Mouse (Mus musculus): Measurements from ENCODE around the gene Kcnh4. TPM values are rescaled to one million over a fixed set of nuclear protein-coding genes. Genes with fewer than 3 reads are reported as not detected.

The Kcnh4 gene
- polyA plus RNA-seq, 1 experiment = 0.82 TPM

DNA sequence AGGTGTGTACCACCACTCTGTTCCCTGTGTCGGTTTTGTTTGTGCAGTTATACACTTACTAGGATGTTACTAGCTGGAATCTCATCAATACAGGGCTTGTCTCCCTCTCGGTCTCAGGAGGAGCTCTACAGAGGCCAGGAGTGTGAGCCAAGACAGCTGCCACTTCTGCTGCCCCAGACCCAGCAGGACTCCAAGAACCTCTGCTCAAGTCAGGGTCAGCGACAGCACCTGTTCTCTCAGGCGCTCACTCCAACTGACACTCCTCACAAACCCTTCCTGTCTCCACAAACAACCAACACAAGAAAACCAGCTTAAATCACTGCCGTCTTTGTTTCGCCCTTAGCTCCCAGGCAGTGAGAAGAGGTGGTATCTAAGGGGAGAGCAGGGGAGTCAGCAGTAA lies 31.1 kb downstream of the Kcnh4 start:
- H3K4me1 ChIP-seq (ENCODE audit: control insufficient read depth, insufficient read depth, insufficient read length) = peaks cover 22% of the 10 kb centered on the region
- H3K27ac ChIP-seq (ENCODE audit: insufficient read depth, low read length) = no peak overlapping the region
- WGBS = 77% methylated on average over 6 of the region's 6 CpGs
- H3K4me3 ChIP-seq (ENCODE audit: extremely low read depth, insufficient read depth, insufficient read length) = no peak overlapping the region
- peaks cover 9% of the 10 kb centered on the region for H3K36me3 ChIP-seq (ENCODE audit: control insufficient read depth, insufficient read depth, low read length)
- H3K27me3 ChIP-seq (ENCODE audit: control insufficient read depth, insufficient read depth, low read length) = no peaks in the 10 kb centered on the region
- TF ChIP-seq POLR2A (IDR thresholded peaks at IDR 0.05; ENCODE audit: low read depth, low read length) (no peak), CTCF (IDR thresholded peaks at IDR 0.05; ENCODE audit: extremely low read depth, insufficient read depth, insufficient read length, insufficient replicate concordance) (no peak)
- DNase-seq (ENCODE audit: low read depth in 1 of 2, low spot score in 2 of 2) = no peak

- Histone ChIP-seq H3K4me3 (ENCODE audit: extremely low read depth, insufficient read depth, insufficient read length) (no peak overlapping the region), H3K27me3 (ENCODE audit: control insufficient read depth, insufficient read depth, low read length) (no peaks in the 10 kb centered on the region), H3K27ac (ENCODE audit: insufficient read depth, low read length) (no peak overlapping the region), H3K4me1 (ENCODE audit: control insufficient read depth, insufficient read depth, insufficient read length) (peaks cover 27% of the 10 kb centered on the region), H3K36me3 (ENCODE audit: control insufficient read depth, insufficient read depth, low read length) (peaks cover 9% of the 10 kb centered on the region)
- TF ChIP-seq CTCF (IDR thresholded peaks at IDR 0.05; ENCODE audit: extremely low read depth, insufficient read depth, insufficient read length, insufficient replicate concordance) (no peak), POLR2A (IDR thresholded peaks at IDR 0.05; ENCODE audit: low read depth, low read length) (no peak)
- no peak for DNase-seq (ENCODE audit: low read depth in 1 of 2, low spot score in 2 of 2)
- 93% methylated on average over 3 of the region's 3 CpGs for WGBS
Measured at GRCm38 (mm10) chr11:100727201-100727600, 32.5 kb downstream of the Kcnh4 start.

DNA sequence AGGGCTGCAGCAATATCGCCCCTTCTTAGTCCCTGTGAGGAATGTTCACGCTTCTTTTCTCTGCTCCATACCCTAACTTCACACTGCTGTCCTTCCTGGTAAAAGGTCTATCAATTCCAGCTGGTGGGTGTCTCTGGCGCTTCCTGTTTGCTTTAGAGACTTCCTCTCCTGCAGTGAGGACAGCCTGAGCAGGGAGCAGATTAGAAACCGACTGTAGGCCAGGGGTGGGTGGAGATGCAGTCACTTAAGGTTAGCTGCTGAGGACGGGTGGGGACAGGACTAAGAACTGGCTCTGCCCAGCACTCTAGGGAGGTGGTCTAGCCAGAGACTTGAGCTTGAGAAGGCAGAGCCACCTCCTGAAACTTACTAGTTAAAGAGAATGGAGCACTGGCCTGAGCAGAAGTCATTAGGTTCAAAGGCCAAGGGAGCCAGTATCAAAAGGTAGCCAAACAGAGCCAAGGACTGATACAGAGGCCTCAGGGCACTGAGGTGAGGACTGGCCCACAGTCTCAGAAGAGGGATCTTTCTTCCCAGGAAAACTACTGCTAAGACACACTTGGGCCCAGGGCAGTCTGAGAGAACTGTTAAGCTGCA lies 34.7 kb downstream of the Kcnh4 start:
- Histone ChIP-seq H3K27ac (ENCODE audit: insufficient read depth, low read length) (peak overlapping the region; percentile 12; the same call in 1 of the 2 replicates), H3K27me3 (ENCODE audit: control insufficient read depth, insufficient read depth, low read length) (no peaks in the 10 kb centered on the region), H3K4me1 (ENCODE audit: control insufficient read depth, insufficient read depth, insufficient read length) (peaks cover 32% of the 10 kb centered on the region), H3K4me3 (ENCODE audit: extremely low read depth, insufficient read depth, insufficient read length) (no peak overlapping the region), H3K36me3 (ENCODE audit: control insufficient read depth, insufficient read depth, low read length) (peaks cover 9% of the 10 kb centered on the region)
- no peak for DNase-seq (ENCODE audit: low read depth in 1 of 2, low spot score in 2 of 2)
- 27% methylated on average over 5 of the region's 5 CpGs for WGBS
- TF ChIP-seq POLR2A (IDR thresholded peaks at IDR 0.05; ENCODE audit: low read depth, low read length) = no peak
- TF ChIP-seq CTCF (IDR thresholded peaks at IDR 0.05; ENCODE audit: extremely low read depth, insufficient read depth, insufficient read length, insufficient replicate concordance) = no peak

DNA sequence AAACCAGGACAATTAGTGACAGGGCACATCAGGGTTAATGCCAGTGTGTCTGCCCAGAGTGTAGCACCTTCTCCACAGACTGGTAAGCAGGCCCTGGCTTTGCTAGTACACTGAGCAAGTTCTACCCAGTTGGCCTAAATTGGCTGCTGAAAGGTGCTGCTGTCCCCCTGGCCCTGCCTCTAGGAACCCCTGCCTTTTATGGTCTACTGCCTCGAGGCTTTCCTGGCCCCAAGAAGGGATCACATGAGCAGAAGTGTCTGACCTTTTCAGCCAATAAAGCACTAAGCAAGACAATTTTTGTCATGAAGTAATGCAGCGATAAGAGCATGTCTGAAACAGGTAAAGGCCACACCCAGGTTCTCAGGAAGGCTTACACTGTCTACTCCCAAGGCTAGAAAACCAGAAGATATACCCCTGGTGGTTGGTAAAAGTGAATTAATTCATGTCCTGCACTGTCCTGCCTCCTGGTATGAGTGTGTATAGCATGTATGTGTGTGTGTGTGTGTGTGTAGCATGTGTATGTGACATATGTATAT lies 37.2 kb downstream of the Kcnh4 start:
- no peak for TF ChIP-seq CTCF (IDR thresholded peaks at IDR 0.05; ENCODE audit: extremely low read depth, insufficient read depth, insufficient read length, insufficient replicate concordance)
- TF ChIP-seq POLR2A (IDR thresholded peaks at IDR 0.05; ENCODE audit: low read depth, low read length) = no peak
- peak overlapping the region; percentile 33; the same call in 1 of the 2 replicates for H3K27ac ChIP-seq (ENCODE audit: insufficient read depth, low read length)
- no peak overlapping the region for H3K4me3 ChIP-seq (ENCODE audit: extremely low read depth, insufficient read depth, insufficient read length)
- H3K36me3 ChIP-seq (ENCODE audit: control insufficient read depth, insufficient read depth, low read length) = peaks cover 21% of the 10 kb centered on the region
- no peak for DNase-seq (ENCODE audit: low read depth in 1 of 2, low spot score in 2 of 2)
- H3K27me3 ChIP-seq (ENCODE audit: control insufficient read depth, insufficient read depth, low read length) = no peaks in the 10 kb centered on the region
- 38% methylated on average over 2 of the region's 2 CpGs for WGBS
- peaks cover 30% of the 10 kb centered on the region for H3K4me1 ChIP-seq (ENCODE audit: control insufficient read depth, insufficient read depth, insufficient read length)

GRCm38 (mm10) chr11:100721776-100722492 lies 37.8 kb downstream of the Kcnh4 start:
- H3K27ac ChIP-seq (ENCODE audit: insufficient read depth, low read length) = peak overlapping the region; percentile 33
- no peak overlapping the region for H3K4me3 ChIP-seq (ENCODE audit: extremely low read depth, insufficient read depth, insufficient read length)
- H3K36me3 ChIP-seq (ENCODE audit: control insufficient read depth, insufficient read depth, low read length) = peaks cover 26% of the 10 kb centered on the region
- TF ChIP-seq CTCF (IDR thresholded peaks at IDR 0.05; ENCODE audit: extremely low read depth, insufficient read depth, insufficient read length, insufficient replicate concordance) (no peak), POLR2A (IDR thresholded peaks at IDR 0.05; ENCODE audit: low read depth, low read length) (no peak)
- 32% methylated on average over 8 of the region's 8 CpGs for WGBS
- no peak for DNase-seq (ENCODE audit: low read depth in 1 of 2, low spot score in 2 of 2)
- H3K27me3 ChIP-seq (ENCODE audit: control insufficient read depth, insufficient read depth, low read length) = no peaks in the 10 kb centered on the region
- H3K4me1 ChIP-seq (ENCODE audit: control insufficient read depth, insufficient read depth, insufficient read length) = peaks cover 30% of the 10 kb centered on the region

DNA sequence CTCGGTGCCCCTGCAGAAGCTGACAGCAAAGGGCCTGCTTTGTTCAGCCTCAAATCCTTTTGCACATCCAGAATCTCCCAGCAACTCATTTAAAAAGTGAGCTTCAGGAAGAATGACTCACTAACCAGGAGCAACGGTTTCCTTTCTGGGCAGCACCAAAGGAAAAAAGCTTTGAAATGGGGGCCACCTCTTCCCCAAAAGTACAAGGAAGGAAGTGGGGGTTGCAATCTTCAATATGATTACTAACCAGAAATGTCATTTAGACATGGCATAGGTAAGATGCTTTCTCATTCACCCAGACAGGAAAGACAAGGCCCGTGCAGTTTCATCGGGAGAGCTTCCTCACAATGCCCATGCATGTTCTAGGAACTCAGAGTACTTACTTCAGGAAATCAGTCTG lies 38.5 kb downstream of the Kcnh4 start:
- DNase-seq (ENCODE audit: low read depth in 1 of 2, low spot score in 2 of 2) = no peak
- Histone ChIP-seq H3K36me3 (ENCODE audit: control insufficient read depth, insufficient read depth, low read length) (peaks cover 29% of the 10 kb centered on the region), H3K4me1 (ENCODE audit: control insufficient read depth, insufficient read depth, insufficient read length) (peaks cover 30% of the 10 kb centered on the region), H3K4me3 (ENCODE audit: extremely low read depth, insufficient read depth, insufficient read length) (no peak overlapping the region), H3K27me3 (ENCODE audit: control insufficient read depth, insufficient read depth, low read length) (no peaks in the 10 kb centered on the region), H3K27ac (ENCODE audit: insufficient read depth, low read length) (peak overlapping the region; percentile 5)
- TF ChIP-seq POLR2A (IDR thresholded peaks at IDR 0.05; ENCODE audit: low read depth, low read length) (no peak), CTCF (IDR thresholded peaks at IDR 0.05; ENCODE audit: extremely low read depth, insufficient read depth, insufficient read length, insufficient replicate concordance) (no peak)
- WGBS = 14% methylated on average over 4 of the region's 4 CpGs

Measured in spleen, adult 2 months (tissue).